Mouse (Mus musculus) lung, postnatal 10 days (tissue): Measurements from ENCODE around the gene Tmem125.
A peak's percentile ranks its signal among the peaks of the same experiment; 100 is the strongest.

ENCODE experiments used
- DNase-seq: peaks from one replicate; pipeline ENCODE4 v3.0.0; 2021

Tmem125 gene

DNA sequence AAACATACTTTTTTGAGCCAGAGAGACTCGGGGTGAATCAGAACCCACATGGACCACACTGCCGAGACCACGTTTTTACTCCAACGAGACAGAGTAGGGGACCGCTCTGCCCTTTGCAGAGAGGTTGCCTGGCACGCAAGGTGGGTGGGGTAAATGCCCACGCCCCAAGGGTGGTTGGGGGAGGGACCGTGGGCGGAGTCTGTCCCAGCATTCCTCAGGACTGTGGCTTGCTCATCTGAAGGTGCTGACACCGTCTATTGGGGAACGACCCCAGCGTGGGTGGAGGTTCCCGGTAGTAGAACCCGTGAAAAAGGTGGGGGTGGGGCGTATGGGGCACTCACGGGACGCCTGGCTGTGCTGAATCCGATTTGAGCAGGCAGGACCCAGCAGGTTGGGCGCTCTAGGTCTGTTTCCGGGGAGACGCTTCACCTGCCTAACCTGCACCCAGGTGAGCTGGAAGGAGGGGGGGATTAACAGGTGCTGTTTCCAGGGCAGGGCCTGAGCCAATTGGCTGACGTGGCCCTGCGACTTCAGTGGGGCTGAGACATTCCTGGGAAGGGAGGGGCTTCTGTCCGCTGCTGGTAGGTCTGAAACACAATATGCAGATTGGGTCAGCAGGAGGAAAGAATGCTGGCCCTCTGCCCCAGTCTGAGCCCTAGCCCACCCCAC, at the start of gene Tmem125:
Gene Tmem125, minus strand, starts transcription at position 453 of the 669 bp plus-strand sequence.
- DNase-seq: peak; percentile 82

- DNase-seq: no peak
These were observed 45.9 kb upstream of the Tmem125 start for GRCm38 (mm10) chr4:118589733-118590130.

DNA sequence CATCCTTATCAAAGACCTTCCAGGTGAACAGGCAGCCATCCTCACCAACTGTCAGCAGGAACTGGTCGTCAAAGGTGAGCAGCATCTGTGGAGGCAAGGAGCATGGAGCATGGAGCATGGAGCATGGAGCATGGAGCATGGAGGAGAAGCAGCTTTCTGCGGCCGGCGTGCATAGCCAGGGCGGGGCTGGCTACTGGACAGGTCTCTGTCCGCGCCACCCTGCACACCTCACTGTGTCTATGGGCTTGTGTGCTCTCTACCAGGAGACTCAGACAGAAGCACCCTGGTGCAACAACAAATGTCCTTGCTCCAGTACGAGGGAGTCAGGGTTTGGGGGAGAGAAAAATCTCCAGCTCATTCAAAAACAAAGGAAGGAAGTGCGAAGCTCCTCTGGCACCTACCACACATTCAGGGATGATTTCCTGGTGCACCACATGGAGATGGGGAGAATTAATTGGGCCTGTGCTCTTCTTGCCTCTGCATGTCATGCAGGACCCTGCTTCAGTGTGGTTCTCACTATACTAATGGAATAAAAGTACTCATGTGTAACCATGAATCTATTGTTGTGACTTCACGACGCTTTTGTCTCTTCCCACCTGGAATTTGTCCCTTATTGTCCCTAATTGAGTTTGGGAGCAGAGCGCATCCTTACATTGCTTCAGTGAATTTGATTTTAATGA, 45.3 kb upstream of the Tmem125 start:
- DNase-seq: no peak

DNA sequence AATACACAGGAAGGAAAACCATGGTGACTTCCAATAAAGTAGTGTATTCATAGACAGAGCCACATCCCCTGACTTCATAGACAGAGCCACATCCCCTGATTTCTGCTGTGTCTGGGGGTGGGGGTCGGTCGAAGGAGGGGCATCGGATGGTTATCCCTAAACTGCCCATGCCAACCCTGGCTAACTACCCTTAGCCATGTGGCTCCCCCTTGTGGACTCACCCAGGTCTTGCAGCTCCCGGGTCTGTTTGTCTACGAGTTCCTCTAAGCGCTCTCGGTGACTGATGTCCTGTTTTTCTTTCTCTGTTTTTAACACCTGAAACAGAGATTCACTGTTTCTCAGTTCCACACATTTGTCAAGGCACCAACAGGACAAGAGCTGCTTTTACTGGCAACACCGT, 38.8 kb upstream of the Tmem125 start:
- DNase-seq: no peak

DNA sequence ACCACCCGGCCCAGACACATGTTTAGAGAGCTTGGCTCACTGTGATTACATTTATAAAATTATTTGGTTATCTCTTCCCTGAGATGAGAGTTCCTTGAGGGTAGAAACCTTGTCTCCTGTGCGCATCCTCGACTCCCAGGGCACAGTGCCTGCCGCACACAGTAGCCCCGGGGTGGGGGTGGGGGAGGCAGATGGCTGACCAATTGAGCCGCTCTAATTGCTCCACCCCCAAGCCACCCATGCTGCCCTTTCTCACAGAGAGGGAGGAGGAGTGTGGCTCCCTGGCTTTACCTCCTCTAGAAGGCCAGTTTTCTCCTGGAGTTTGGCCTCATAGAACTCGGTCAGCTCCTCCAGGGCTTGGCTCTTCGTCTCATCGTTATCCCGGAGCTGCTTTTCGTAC, 37.7 kb upstream of the Tmem125 start:
- no peak for DNase-seq

DNA sequence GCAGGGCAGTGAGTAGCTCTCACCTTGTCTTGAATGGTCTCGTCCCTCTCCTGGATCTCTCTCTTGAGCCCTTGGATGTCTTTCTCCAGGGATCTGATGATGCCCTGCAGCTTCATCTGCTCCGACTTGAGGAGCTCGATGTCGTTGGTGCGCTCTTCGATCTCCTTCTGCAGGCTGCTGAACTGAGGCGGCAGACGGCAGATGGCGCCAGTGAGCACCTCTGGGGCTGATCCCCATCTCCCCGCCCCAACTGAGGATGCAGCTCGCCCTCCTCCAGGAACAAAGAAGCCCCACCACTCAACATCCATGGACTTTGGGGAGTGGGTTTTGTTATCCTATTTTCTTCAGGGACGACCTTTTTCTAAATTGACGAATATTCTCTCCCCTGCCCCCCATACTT, 35.5 kb upstream of the Tmem125 start:
- peak; percentile 54 for DNase-seq

DNA sequence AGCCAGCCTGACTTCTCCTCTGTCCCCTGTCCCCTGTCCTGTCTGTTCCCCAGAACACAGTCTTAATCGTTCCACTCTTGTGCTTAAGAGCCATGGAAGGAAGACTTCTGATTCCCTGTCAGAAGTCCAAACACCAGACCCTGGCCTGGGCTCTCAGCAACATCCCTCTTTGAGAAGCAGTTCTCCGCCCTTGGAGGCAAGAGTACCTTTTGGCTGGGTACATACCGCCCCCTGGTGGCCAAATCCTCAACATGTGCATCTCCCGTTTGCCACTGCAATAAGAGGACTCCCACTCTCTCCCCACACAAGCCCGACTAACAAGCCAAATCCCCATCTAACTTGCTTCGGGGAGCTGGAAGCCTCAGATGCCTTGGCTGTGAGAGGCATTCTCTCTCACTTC, 32.3 kb upstream of the Tmem125 start:
- peak; percentile 90 for DNase-seq

GRCm38 (mm10) chr4:118571441-118571840, 27.6 kb upstream of the Tmem125 start:
- DNase-seq: no peak

- DNase-seq: no peak
These were observed 25.5 kb upstream of the Tmem125 start for GRCm38 (mm10) chr4:118569320-118569719.

GRCm38 (mm10) chr4:118568709-118569108, 24.9 kb upstream of the Tmem125 start:
- no peak for DNase-seq

- DNase-seq: peak; percentile 77
These were observed 22.4 kb upstream of the Tmem125 start for GRCm38 (mm10) chr4:118566161-118566676.

- DNase-seq: no peak
These were observed 21.1 kb upstream of the Tmem125 start for GRCm38 (mm10) chr4:118564926-118565279.

DNA sequence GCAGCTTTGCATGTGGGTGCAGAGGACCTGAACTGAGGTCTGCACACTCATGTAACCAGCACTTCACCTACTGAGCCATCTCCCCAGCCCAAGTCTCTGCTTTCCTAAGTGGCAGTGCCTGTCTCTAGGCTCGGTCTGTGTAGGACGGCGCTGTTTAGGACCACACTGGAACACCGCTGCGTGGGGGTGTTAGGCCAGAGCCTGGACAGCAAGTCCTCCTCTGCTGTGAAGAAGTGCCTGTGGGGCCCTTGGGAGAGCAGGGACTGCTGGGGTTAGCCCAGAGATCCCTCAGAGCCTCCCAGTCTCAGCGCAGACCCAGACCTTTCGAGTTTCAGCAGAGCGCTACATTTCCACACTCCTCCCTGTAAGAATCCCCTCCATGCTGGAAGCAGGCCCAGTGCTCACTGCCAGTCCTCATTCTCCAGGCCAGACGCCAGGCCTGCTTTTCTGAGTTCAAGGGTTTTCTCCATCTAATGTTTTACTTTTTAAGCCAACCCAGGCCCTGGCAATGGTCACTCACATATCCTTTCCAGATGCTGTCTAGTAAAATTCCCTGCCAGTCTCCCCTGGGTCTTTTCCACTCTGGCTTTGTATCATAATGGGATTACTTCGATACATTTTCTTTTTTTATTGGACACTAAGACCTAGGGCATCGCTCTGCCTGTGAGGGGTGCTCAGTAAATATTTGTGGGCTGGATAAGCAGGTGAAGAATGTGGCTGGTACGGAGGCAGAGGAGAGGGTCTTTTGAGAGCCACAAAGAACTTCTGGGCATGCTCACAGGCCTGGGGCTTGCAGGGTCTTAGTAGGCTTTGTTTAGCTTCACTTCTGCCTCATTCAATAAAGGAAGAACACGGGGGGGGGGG, 20.4 kb upstream of the Tmem125 start:
- peak; percentile 27 for DNase-seq

DNA sequence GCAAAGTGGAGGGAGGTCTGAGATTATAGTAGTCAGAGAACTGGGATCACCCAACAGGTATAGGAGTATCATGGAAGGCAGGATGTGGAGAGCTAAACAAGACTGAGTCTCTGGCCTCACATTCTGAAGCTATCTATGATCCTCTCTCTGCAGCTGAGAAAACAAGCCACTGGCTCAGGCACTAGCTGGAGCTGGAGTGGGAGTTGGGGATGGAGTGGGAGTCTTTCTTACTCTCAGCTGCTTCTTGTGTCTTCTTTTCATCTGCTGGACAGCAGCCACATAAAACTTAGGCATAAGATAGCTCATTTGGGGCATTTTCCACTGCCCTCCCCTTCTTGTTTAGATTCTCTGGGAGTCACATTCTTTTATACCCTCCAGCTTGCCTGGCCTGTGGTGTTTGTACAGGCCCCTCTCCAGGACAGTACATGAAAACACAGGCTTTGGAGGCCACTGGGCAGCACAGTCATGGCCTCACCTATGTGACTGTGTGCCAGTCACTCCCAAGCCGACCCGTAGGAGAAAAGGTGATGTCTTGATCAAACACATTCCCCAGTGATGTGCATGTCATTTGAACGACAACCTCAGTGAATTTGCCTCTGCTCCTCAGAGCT, 9.3 kb upstream of the Tmem125 start:
- no peak for DNase-seq

DNA sequence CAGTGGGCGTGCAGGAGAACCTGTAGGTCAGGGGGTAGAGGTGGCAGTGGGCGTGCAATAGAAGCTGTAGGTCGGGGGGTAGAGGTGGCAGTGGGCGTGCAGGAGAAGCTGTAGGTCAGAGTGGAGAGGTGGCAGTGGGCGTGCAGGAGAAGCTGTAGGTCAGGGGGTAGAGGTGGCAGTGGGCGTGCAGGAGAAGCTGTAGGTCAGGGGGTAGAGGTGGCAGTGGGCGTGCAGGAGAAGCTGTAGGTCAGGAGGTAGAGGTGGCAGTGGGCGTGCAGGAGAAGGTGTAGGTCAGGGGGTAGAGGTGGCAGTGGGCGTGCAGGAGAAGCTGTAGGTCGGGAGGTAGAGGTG, 4.3 kb upstream of the Tmem125 start:
- DNase-seq: peak; percentile 45

DNA sequence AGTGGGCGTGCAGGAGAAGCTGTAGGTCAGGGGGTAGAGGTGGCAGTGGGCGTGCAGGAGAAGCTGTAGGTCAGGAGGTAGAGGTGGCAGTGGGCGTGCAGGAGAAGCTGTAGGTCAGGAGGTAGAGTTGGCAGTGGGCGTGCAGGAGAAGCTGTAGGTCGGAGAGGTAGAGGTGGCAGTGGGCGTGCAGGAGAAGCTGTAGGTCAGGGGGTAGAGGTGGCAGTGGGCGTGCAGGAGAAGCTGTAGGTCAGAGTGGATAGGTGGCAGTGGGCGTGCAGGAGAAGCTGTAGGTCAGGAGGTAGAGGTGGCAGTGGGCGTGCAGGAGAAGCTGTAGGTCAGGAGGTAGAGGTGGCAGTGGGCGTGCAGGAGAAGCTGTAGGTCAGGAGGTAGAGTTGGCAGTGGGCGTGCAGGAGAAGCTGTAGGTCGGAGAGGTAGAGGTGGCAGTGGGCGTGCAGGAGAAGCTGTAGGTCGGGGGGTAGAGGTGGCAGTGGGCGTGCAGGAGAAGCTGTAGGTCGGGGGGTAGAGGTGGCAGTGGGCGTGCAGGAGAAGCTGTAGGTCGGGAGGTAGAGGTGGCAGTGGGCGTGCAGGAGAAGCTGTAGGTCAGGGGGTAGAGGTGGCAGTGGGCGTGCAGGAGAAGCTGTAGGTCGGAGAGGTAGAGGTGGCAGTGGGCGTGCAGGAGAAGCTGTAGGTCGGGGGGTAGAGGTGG, 3.7 kb upstream of the Tmem125 start:
- peak; percentile 80 for DNase-seq

- no peak for DNase-seq
These were observed 740 bp upstream of the Tmem125 start for GRCm38 (mm10) chr4:118544441-118545127.

- peak; percentile 38 for DNase-seq
These were observed 700 bp downstream of the Tmem125 start for GRCm38 (mm10) chr4:118543158-118543530.

DNA sequence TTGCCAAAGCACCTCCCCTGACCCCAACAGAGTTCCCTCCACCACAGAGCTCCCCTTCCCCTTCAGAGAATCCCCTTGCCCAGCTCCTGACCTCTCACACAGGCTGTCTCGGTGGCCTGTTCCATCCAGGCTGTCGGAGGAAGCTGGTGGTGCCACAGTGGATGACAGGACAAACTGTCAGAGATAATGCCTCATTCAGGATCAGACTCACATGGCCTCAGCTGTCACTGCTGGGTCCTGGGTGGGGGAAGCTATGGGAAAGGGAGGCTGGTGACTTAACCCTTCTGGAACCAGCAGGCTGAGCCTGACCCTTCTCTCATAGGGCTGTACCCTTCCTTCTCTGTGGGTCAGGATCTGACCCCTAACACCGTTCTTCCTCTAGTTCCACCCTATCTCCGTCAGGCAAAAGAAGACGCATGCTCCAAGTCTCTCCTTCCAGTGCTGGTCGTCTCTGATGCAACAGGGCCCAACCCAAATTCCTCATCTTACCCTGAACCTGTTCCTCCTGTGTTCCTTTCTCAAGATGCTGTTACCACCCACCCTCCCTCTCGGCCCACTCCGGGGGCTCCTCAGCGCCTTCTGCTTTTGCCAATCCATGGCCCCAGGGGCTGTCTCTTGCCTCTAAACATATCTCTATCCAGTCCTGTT, 1.2 kb downstream of the Tmem125 start:
- no peak for DNase-seq

DNA sequence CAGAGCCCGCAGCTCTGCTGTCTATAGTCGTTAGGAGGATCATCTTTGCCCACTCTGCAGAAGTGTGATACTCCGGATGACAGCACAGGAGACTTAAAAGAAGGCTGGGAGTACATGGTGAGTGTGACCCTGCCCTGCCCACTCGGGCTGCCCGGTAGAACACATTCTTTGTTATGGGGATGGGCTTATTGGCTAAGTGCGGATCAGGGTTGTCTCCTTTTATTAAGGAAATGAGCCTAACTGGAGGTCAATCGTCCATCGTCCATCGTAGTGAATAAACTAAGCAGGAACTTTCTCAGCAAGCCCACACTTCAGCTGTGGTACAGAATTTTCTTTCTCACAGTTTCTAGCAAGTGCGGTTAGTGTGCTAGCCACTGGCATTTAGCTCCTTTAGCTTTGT, 3.9 kb downstream of the Tmem125 start:
- DNase-seq: no peak

- no peak for DNase-seq
These were observed 6.0 kb downstream of the Tmem125 start for GRCm38 (mm10) chr4:118537801-118538200.
